Mouse (Mus musculus): ENCODE data around the gene H2-DMb2. TPM values are rescaled to one million over a fixed set of nuclear protein-coding genes. Genes with fewer than 3 reads are reported as not detected.

Gene H2-DMb2
- polyA plus RNA-seq, 1 experiment from 2014 or later, result 0.23 TPM

GRCm38 (mm10) chr17:34102831-34103230 is 40.3 kb upstream of the H2-DMb2 start:
- Histone ChIP-seq H3K36me3 (ENCODE audit: control insufficient read depth, insufficient read depth, low read length) (no peaks in the 10 kb centered on the region), H3K4me3 (ENCODE audit: low read depth, low read length) (no peak overlapping the region), H3K9ac (ENCODE audit: low read length) (no peak overlapping the region), H3K27ac (replicated peaks; ENCODE audit: low read depth, low read length) (no peak overlapping the region), H3K27me3 (ENCODE audit: control insufficient read depth, insufficient read depth, low read length) (no peaks in the 10 kb centered on the region), H3K9me3 (ENCODE audit: control insufficient read depth, low read length) (no peaks in the 10 kb centered on the region), H3K4me1 (ENCODE audit: control insufficient read depth, insufficient read depth, low read length) (peaks cover 3% of the 10 kb centered on the region; the same call in 1 of the 2 replicates), H3K4me2 (ENCODE audit: low read depth, severe bottlenecking) (no peak overlapping the region)
- ATAC-seq (ENCODE audit: insufficient number of reproducible peaks, low FRiP score, low TSS enrichment, low read depth), result no peak
- no peak for DNase-seq (ENCODE audit: low spot score)
- 79% methylated on average over 6 of the region's 6 CpGs for WGBS

DNA sequence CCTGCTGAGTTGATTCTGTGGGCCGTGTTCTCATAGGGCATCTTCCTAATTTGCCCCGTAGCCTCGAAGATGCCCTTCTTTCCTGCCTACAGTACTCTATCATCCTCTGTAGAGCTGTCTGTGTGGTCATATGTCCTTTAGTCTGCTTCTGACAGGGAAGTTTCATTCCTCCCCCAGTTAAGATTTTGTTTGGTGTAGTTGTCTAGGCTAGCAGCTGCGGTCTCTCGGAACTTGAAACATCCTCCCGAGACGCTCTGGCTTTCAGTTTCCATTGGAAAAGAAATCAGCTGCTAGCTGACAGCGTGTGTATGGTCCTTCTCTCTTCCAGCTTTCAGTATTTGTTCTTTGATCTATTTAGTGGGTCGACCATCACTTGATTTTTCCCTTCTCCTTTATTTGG is 38.3 kb upstream of the H2-DMb2 start:
- H3K36me3 ChIP-seq (ENCODE audit: control insufficient read depth, insufficient read depth, low read length), result no peaks in the 10 kb centered on the region
- H3K4me1 ChIP-seq (ENCODE audit: control insufficient read depth, insufficient read depth, low read length), result peaks cover 2% of the 10 kb centered on the region; the same call in 1 of the 2 replicates
- WGBS, result 84% methylated on average over 9 of the region's 9 CpGs
- no peak for ATAC-seq (ENCODE audit: insufficient number of reproducible peaks, low FRiP score, low TSS enrichment, low read depth)
- no peaks in the 10 kb centered on the region for H3K27me3 ChIP-seq (ENCODE audit: control insufficient read depth, insufficient read depth, low read length)
- H3K9me3 ChIP-seq (ENCODE audit: control insufficient read depth, low read length), result no peaks in the 10 kb centered on the region
- no peak overlapping the region for H3K4me3 ChIP-seq (ENCODE audit: low read depth, low read length)
- no peak overlapping the region for H3K4me2 ChIP-seq (ENCODE audit: low read depth, severe bottlenecking)
- DNase-seq (ENCODE audit: low spot score), result no peak
- H3K27ac ChIP-seq (replicated peaks; ENCODE audit: low read depth, low read length), result no peak overlapping the region
- no peak overlapping the region for H3K9ac ChIP-seq (ENCODE audit: low read length)

DNA sequence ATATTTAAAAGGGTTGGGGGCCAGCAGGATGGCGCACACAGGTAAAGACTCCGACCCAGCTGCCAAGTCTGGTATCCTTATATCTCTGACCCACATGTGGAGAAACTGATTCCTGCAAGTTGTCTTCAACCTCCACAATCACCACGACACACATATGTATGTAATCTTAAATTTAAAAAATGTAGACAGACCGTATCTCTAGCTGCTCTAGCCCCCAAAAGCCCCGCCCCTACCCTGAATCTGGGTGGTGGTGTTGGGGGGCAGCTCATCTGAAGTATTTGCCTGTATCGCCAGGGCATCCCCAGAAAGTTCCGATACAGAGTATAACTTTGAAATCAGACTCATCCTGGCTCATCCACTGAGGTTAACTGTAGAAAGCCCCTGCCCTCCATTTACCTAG is 36.6 kb upstream of the H2-DMb2 start:
- ATAC-seq (ENCODE audit: insufficient number of reproducible peaks, low FRiP score, low TSS enrichment, low read depth), result no peak
- 82% methylated on average over 7 of the region's 7 CpGs for WGBS

GRCm38 (mm10) chr17:34107109-34107867 is 35.8 kb upstream of the H2-DMb2 start:
- H3K27me3 ChIP-seq (ENCODE audit: control insufficient read depth, insufficient read depth, low read length), result no peaks in the 10 kb centered on the region
- no peak overlapping the region for H3K4me3 ChIP-seq (ENCODE audit: low read depth, low read length)
- DNase-seq (ENCODE audit: low spot score) (no peak), ATAC-seq (ENCODE audit: insufficient number of reproducible peaks, low FRiP score, low TSS enrichment, low read depth) (no peak)
- H3K9me3 ChIP-seq (ENCODE audit: control insufficient read depth, low read length), result no peaks in the 10 kb centered on the region
- H3K9ac ChIP-seq (ENCODE audit: low read length), result no peak overlapping the region
- no peaks in the 10 kb centered on the region for H3K4me1 ChIP-seq (ENCODE audit: control insufficient read depth, insufficient read depth, low read length)
- peaks cover 9% of the 10 kb centered on the region for H3K36me3 ChIP-seq (ENCODE audit: control insufficient read depth, insufficient read depth, low read length)
- 90% methylated on average over 7 of the region's 7 CpGs for WGBS
- no peak overlapping the region for H3K27ac ChIP-seq (replicated peaks; ENCODE audit: low read depth, low read length)
- H3K4me2 ChIP-seq (ENCODE audit: low read depth, severe bottlenecking), result no peak overlapping the region

More for the DNA sequence above, 36.6 kb upstream of the H2-DMb2 start:
- no peaks in the 10 kb centered on the region for H3K9me3 ChIP-seq (ENCODE audit: control insufficient read depth, low read length)
- no peak overlapping the region for H3K4me3 ChIP-seq (ENCODE audit: low read depth, low read length)
- DNase-seq (ENCODE audit: low spot score), result no peak
- H3K4me2 ChIP-seq (ENCODE audit: low read depth, severe bottlenecking), result no peak overlapping the region
- H3K27ac ChIP-seq (replicated peaks; ENCODE audit: low read depth, low read length), result no peak overlapping the region
- H3K27me3 ChIP-seq (ENCODE audit: control insufficient read depth, insufficient read depth, low read length), result no peaks in the 10 kb centered on the region
- no peak overlapping the region for H3K9ac ChIP-seq (ENCODE audit: low read length)
- H3K4me1 ChIP-seq (ENCODE audit: control insufficient read depth, insufficient read depth, low read length), result no peaks in the 10 kb centered on the region
- peaks cover 2% of the 10 kb centered on the region for H3K36me3 ChIP-seq (ENCODE audit: control insufficient read depth, insufficient read depth, low read length)

DNA sequence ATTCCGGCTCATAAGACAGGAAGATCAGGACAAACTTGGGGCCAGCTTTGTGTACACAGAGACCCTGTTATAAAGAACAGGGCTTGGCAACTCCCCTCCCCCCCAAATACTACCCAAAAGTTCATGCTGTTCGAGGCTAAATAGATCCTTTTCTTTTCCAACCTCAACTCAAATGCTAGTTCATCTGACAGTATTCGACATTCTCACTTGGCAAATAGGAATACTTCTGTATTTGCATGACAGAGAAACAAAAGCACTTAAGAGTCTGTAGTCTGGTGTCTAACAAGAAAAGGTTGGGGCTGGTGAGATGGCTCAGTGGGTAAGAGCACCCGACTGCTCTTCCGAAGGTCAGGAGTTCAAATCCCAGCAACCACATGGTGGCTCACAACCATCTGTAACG is 34.6 kb upstream of the H2-DMb2 start:
- 84% methylated on average over 5 of the region's 6 CpGs for WGBS

DNA sequence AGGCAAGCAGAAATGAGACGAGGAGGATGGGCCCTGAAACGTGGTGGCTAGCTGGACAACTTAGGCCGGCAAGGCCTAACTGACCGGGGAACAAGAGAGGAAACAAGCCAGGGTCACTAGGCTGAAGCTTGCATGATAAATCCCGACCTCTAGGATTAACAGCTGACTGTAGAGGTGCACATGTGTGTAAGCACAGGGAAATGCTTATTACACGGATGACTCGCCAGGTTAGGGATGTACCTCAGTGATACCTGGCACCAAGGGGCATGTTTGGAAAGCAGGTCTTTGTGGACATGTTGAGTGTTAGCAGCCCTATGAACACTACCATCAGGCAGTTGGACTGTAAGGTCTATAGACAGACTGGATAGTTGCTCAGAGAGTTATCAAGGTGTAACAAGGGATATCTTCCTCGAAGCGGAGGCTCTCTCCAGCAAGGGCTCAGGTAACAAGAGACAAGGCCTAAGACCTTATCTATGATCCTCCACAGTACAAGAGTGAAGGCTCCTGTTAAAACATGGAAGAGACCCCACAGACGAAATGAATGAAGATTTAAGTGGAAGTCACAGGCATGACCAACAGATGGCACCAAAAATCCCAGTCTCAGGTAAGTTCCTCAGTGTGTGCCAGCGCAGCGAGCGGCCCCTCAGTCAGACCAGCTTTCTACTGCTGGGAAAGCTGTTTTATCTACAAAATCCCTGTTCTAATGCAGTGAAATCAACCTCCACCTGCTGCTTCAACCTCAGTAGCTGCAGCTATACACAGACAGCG is 33.9 kb upstream of the H2-DMb2 start:
- 80% methylated on average over 14 of the region's 14 CpGs for WGBS
- no peak for ATAC-seq (ENCODE audit: insufficient number of reproducible peaks, low FRiP score, low TSS enrichment, low read depth)
- H3K36me3 ChIP-seq (ENCODE audit: control insufficient read depth, insufficient read depth, low read length), result peaks cover 25% of the 10 kb centered on the region

More for the DNA sequence above, 34.6 kb upstream of the H2-DMb2 start:
- H3K9me3 ChIP-seq (ENCODE audit: control insufficient read depth, low read length), result no peaks in the 10 kb centered on the region
- H3K27ac ChIP-seq (replicated peaks; ENCODE audit: low read depth, low read length), result no peak overlapping the region
- no peak overlapping the region for H3K9ac ChIP-seq (ENCODE audit: low read length)
- H3K4me3 ChIP-seq (ENCODE audit: low read depth, low read length), result no peak overlapping the region
- no peaks in the 10 kb centered on the region for H3K4me1 ChIP-seq (ENCODE audit: control insufficient read depth, insufficient read depth, low read length)
- no peaks in the 10 kb centered on the region for H3K27me3 ChIP-seq (ENCODE audit: control insufficient read depth, insufficient read depth, low read length)
- no peak for DNase-seq (ENCODE audit: low spot score)
- no peak overlapping the region for H3K4me2 ChIP-seq (ENCODE audit: low read depth, severe bottlenecking)
- H3K36me3 ChIP-seq (ENCODE audit: control insufficient read depth, insufficient read depth, low read length), result peaks cover 18% of the 10 kb centered on the region
- ATAC-seq (ENCODE audit: insufficient number of reproducible peaks, low FRiP score, low TSS enrichment, low read depth), result no peak

DNA sequence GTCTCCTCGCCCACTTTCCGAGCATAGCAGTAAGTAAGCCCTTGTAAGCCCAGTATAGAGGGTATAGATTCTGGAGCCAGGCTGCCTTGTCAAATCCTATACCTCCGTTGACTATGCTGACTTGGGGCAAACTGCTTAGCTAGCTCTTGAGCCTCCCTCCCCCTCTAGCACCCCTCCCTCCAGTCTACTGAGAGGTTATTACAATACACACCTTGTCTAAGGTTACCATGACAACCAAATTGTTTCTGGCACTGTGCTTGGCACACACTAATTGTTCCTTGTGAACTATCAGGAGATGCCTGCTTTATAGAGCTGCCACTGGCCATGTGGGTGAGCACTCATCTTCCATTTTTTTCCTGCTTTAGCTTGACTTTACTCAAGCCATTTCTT is 33.3 kb upstream of the H2-DMb2 start:
- Histone ChIP-seq H3K4me2 (ENCODE audit: low read depth, severe bottlenecking) (no peak overlapping the region), H3K9me3 (ENCODE audit: control insufficient read depth, low read length) (no peaks in the 10 kb centered on the region), H3K27me3 (ENCODE audit: control insufficient read depth, insufficient read depth, low read length) (no peaks in the 10 kb centered on the region), H3K36me3 (ENCODE audit: control insufficient read depth, insufficient read depth, low read length) (peaks cover 31% of the 10 kb centered on the region), H3K27ac (replicated peaks; ENCODE audit: low read depth, low read length) (no peak overlapping the region), H3K9ac (ENCODE audit: low read length) (no peak overlapping the region), H3K4me3 (ENCODE audit: low read depth, low read length) (no peak overlapping the region), H3K4me1 (ENCODE audit: control insufficient read depth, insufficient read depth, low read length) (no peaks in the 10 kb centered on the region)
- 64% methylated on average over 3 of the region's 3 CpGs for WGBS
- ATAC-seq (ENCODE audit: insufficient number of reproducible peaks, low FRiP score, low TSS enrichment, low read depth), result peak; percentile 34; the same call in 1 of the 2 replicates
- DNase-seq (ENCODE audit: low spot score), result no peak

More for the DNA sequence above, 33.9 kb upstream of the H2-DMb2 start:
- Histone ChIP-seq H3K27ac (replicated peaks; ENCODE audit: low read depth, low read length) (no peak overlapping the region), H3K9me3 (ENCODE audit: control insufficient read depth, low read length) (no peaks in the 10 kb centered on the region), H3K4me3 (ENCODE audit: low read depth, low read length) (no peak overlapping the region), H3K9ac (ENCODE audit: low read length) (no peak overlapping the region), H3K27me3 (ENCODE audit: control insufficient read depth, insufficient read depth, low read length) (no peaks in the 10 kb centered on the region), H3K4me2 (ENCODE audit: low read depth, severe bottlenecking) (no peak overlapping the region), H3K4me1 (ENCODE audit: control insufficient read depth, insufficient read depth, low read length) (no peaks in the 10 kb centered on the region)
- no peak for DNase-seq (ENCODE audit: low spot score)

- WGBS, result 60% methylated on average over 8 of the region's 8 CpGs
- H3K4me2 ChIP-seq (ENCODE audit: low read depth, severe bottlenecking), result no peak overlapping the region
- no peak overlapping the region for H3K9ac ChIP-seq (ENCODE audit: low read length)
- no peak overlapping the region for H3K4me3 ChIP-seq (ENCODE audit: low read depth, low read length)
- no peak for DNase-seq (ENCODE audit: low spot score)
- no peaks in the 10 kb centered on the region for H3K27me3 ChIP-seq (ENCODE audit: control insufficient read depth, insufficient read depth, low read length)
- H3K36me3 ChIP-seq (ENCODE audit: control insufficient read depth, insufficient read depth, low read length), result peaks cover 36% of the 10 kb centered on the region
- no peaks in the 10 kb centered on the region for H3K9me3 ChIP-seq (ENCODE audit: control insufficient read depth, low read length)
- no peak for ATAC-seq (ENCODE audit: insufficient number of reproducible peaks, low FRiP score, low TSS enrichment, low read depth)
- H3K4me1 ChIP-seq (ENCODE audit: control insufficient read depth, insufficient read depth, low read length), result no peaks in the 10 kb centered on the region
- no peak overlapping the region for H3K27ac ChIP-seq (replicated peaks; ENCODE audit: low read depth, low read length)
Measured at GRCm38 (mm10) chr17:34110309-34110708, 32.8 kb upstream of the H2-DMb2 start.
